Mouse (Mus musculus): Measurements from ENCODE around the gene Def6. TPM values are rescaled to one million over a fixed set of nuclear protein-coding genes. Genes with fewer than 3 reads are reported as not detected.
"Not testable (repeated sequence)": the region's sequence is repeated elsewhere in the genome, so short reads cannot be mapped to it uniquely, and the experiment has no call there.

The Def6 gene
- polyA plus RNA-seq, 1 experiment from 2014 or later: 9.0 TPM

DNA sequence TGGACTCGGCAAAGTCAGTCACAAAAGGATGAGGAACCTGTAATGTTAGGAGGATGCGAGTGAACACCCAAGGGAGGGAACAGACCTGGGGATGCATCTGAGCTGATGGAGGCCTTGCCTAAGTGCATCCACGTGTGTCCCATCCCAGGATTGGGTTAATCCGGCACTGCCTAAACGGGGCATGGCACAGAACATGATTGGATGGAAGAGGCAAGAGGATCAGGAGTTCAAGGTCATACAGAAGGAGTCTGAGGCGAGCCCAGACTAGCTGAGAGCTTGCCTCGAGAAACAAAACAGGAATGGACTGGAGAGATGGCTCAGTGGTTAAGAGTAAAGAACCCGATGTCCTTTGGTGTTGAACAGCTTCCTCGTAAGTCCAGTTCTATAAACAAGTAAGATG lies 4.8 kb downstream of the Def6 start:
- ATAC-seq: no peak
- no peak overlapping the region for H3K4me2 ChIP-seq (ENCODE audit: low read depth, low read length)
- H3K4me1 ChIP-seq (ENCODE audit: insufficient read depth): peaks cover 6% of the 10 kb centered on the region; the same call in 1 of the 2 replicates

GRCm38 (mm10) chr17:28213236-28213635 lies 5.7 kb downstream of the Def6 start:
- no peak overlapping the region for H3K9ac ChIP-seq (replicated peaks)
- H3K4me1 ChIP-seq (ENCODE audit: insufficient read depth): peaks cover 14% of the 10 kb centered on the region
- ATAC-seq (no peak), DNase-seq (peak; percentile 67)
- H3K9me3 ChIP-seq (ENCODE audit: low read length): no peaks in the 10 kb centered on the region
- H3K4me3 ChIP-seq (ENCODE audit: low read depth, low read length): no peak overlapping the region
- 29% methylated on average over 4 of the region's 4 CpGs for WGBS (ENCODE audit: insufficient replicate concordance)
- TF ChIP-seq EP300 (IDR thresholded peaks at IDR 0.05; ENCODE audit: low read depth): no peak
- TF ChIP-seq CTCF (IDR thresholded peaks at IDR 0.05; ENCODE audit: low read depth): peak; percentile 66
- 0 out of 2 replicates have a peak, but pooled peaks cover 2% of the 10 kb centered on the region for H3K27me3 ChIP-seq (ENCODE audit: insufficient read depth, low read length)
- H3K27ac ChIP-seq (ENCODE audit: low read depth): no peak overlapping the region
- no peaks in the 10 kb centered on the region for H3K36me3 ChIP-seq (replicated peaks; ENCODE audit: insufficient read depth, low read length)
- no peak overlapping the region for H3K4me2 ChIP-seq (ENCODE audit: low read depth, low read length)

More for the DNA sequence above, 4.8 kb downstream of the Def6 start:
- no peak for DNase-seq
- Histone ChIP-seq H3K4me3 (ENCODE audit: low read depth, low read length) (no peak overlapping the region), H3K9ac (replicated peaks) (no peak overlapping the region), H3K27me3 (ENCODE audit: insufficient read depth, low read length) (0 out of 2 replicates have a peak, but pooled peaks cover 1% of the 10 kb centered on the region), H3K9me3 (ENCODE audit: low read length) (no peaks in the 10 kb centered on the region), H3K27ac (ENCODE audit: low read depth) (no peak overlapping the region), H3K36me3 (replicated peaks; ENCODE audit: insufficient read depth, low read length) (no peaks in the 10 kb centered on the region)
- 58% methylated on average over 9 of the region's 9 CpGs for WGBS (ENCODE audit: insufficient replicate concordance)
- TF ChIP-seq EP300 (IDR thresholded peaks at IDR 0.05; ENCODE audit: low read depth) (no peak), CTCF (IDR thresholded peaks at IDR 0.05; ENCODE audit: low read depth) (no peak)

DNA sequence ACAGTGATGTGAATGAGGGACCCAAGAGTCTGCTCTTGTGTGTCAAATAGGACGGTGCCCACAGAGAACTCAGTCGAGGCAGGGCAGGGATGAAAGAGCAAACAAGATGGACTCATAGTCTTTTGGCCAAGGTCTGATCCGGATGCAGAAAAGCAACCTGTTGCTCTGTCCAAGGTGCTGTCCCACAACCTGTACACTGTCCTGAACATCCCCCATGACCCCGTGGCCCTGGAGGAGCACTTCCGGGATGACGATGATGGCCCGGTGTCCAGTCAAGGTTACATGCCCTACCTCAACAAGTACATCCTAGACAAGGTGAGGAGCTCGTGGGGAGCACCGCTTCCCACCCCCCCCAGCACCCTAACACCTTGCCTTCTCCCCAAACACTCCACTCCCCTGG lies 9.2 kb downstream of the Def6 start:
- no peak for DNase-seq
- H3K9ac ChIP-seq (replicated peaks): no peak overlapping the region
- TF ChIP-seq EP300 (IDR thresholded peaks at IDR 0.05; ENCODE audit: low read depth): no peak
- no peak for TF ChIP-seq CTCF (IDR thresholded peaks at IDR 0.05; ENCODE audit: low read depth)
- ATAC-seq: no peak
- WGBS (ENCODE audit: insufficient replicate concordance): 71% methylated on average over 9 of the region's 9 CpGs
- H3K27me3 ChIP-seq (ENCODE audit: insufficient read depth, low read length): 0 out of 2 replicates have a peak, but pooled peaks cover 2% of the 10 kb centered on the region
- no peak overlapping the region for H3K4me2 ChIP-seq (ENCODE audit: low read depth, low read length)
- no peaks in the 10 kb centered on the region; the same call in 1 of the 2 replicates for H3K36me3 ChIP-seq (replicated peaks; ENCODE audit: insufficient read depth, low read length)
- no peak overlapping the region for H3K27ac ChIP-seq (ENCODE audit: low read depth)
- peaks cover 14% of the 10 kb centered on the region for H3K4me1 ChIP-seq (ENCODE audit: insufficient read depth)
- H3K9me3 ChIP-seq (ENCODE audit: low read length): no peaks in the 10 kb centered on the region
- no peak overlapping the region for H3K4me3 ChIP-seq (ENCODE audit: low read depth, low read length)

- H3K36me3 ChIP-seq (replicated peaks; ENCODE audit: insufficient read depth, low read length): no peaks in the 10 kb centered on the region; the same call in 1 of the 2 replicates
- WGBS (ENCODE audit: insufficient replicate concordance): 15% methylated on average over 23 of the region's 23 CpGs
- no peak overlapping the region for H3K4me3 ChIP-seq (ENCODE audit: low read depth, low read length)
- TF ChIP-seq CTCF (IDR thresholded peaks at IDR 0.05; ENCODE audit: low read depth) (no peak), EP300 (IDR thresholded peaks at IDR 0.05; ENCODE audit: low read depth) (no peak)
- H3K27me3 ChIP-seq (ENCODE audit: insufficient read depth, low read length): 0 out of 2 replicates have a peak, but pooled peaks cover 2% of the 10 kb centered on the region
- H3K9me3 ChIP-seq (ENCODE audit: low read length): no peaks in the 10 kb centered on the region
- peak overlapping the region; percentile 51 for H3K4me2 ChIP-seq (ENCODE audit: low read depth, low read length)
- H3K4me1 ChIP-seq (ENCODE audit: insufficient read depth): peaks cover 14% of the 10 kb centered on the region
- peak overlapping the region; percentile 58 for H3K27ac ChIP-seq (ENCODE audit: low read depth)
- peak overlapping the region; percentile 30; the same call in 1 of the 2 replicates for H3K9ac ChIP-seq (replicated peaks)
- peak; percentile 45 for DNase-seq
- 0 out of 2 replicates have a peak, but pooled peaks have one; percentile 35 for ATAC-seq
Observed at GRCm38 (mm10) chr17:28217721-28218649, 10.4 kb downstream of the Def6 start.

DNA sequence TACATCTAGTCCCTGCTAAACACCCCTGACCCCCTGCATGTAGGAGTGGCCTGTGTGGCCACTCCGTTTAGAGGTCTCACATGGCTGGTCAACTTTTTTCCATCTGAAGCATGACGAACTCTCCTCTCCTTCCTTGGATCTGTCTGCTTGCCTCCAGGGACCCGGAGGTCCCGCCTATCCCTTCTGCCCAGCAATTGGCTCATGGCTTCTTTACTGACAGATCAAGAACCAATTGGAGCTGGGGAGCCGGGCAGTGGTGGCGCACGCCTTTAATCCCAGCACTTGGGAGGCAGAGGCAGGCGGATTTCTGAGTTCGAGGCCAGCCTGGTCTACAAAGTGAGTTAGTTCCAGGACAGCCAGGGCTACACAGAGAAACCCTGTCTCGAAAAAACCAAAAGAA lies 14.9 kb downstream of the Def6 start:
- H3K27me3 ChIP-seq (ENCODE audit: insufficient read depth, low read length); DNase-seq; H3K27ac ChIP-seq (ENCODE audit: low read depth); ATAC-seq; H3K9ac ChIP-seq (replicated peaks); H3K4me2 ChIP-seq (ENCODE audit: low read depth, low read length); H3K4me3 ChIP-seq (ENCODE audit: low read depth, low read length); H3K9me3 ChIP-seq (ENCODE audit: low read length); H3K36me3 ChIP-seq (replicated peaks; ENCODE audit: insufficient read depth, low read length): not testable (repeated sequence)
- 79% methylated on average over 10 of the region's 10 CpGs for WGBS (ENCODE audit: insufficient replicate concordance)
- peaks cover 25% of the 10 kb centered on the region for H3K4me1 ChIP-seq (ENCODE audit: insufficient read depth)

DNA sequence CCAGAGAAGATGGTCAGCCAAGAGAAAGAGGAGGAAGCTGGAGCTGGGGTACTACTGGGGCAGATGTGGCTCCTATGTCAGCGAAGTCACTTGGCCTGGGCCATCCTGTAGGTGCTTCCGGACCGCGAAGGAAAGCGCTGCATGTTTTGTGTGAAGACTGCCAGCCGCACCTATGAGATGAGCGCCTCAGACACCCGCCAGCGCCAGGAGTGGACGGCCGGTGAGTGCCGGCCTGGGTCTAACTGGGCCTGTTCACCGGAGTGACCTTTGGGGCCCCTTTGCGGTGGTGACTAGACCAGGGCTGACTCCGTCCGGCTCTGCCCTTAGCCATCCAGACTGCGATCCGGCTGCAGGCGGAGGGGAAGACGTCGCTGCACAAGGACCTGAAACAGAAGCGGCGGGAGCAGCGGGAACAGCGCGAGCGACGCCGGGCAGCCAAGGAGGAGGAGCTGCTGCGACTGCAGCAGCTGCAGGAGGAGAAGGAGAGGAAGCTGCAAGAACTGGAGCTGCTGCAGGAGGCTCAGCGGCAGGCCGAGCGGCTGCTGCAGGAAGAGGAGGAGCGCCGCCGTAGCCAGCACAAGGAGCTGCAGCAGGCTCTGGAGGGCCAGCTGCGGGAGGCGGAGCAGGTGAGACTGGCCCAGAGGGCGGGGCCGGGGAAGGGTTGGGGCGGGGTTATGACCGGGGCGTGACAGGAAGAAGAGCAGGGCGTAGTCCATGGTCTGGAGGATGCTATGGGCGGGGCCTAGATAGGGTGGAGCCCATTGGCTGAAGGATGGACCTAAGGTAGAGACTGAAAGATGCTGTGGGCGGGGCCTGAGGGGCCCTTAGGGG lies 16.2 kb downstream of the Def6 start:
- Histone ChIP-seq H3K27me3 (ENCODE audit: insufficient read depth, low read length) (no peaks in the 10 kb centered on the region), H3K4me1 (ENCODE audit: insufficient read depth) (peaks cover 14% of the 10 kb centered on the region), H3K9ac (replicated peaks) (peak overlapping the region; percentile 31), H3K4me3 (ENCODE audit: low read depth, low read length) (peak overlapping the region; percentile 42), H3K9me3 (ENCODE audit: low read length) (no peaks in the 10 kb centered on the region), H3K27ac (ENCODE audit: low read depth) (peak overlapping the region; percentile 37), H3K4me2 (ENCODE audit: low read depth, low read length) (peak overlapping the region; percentile 76), H3K36me3 (replicated peaks; ENCODE audit: insufficient read depth, low read length) (peaks cover 8% of the 10 kb centered on the region)
- TF ChIP-seq CTCF (IDR thresholded peaks at IDR 0.05; ENCODE audit: low read depth) (peak; percentile 34; the same call in 1 of the 2 replicates), EP300 (IDR thresholded peaks at IDR 0.05; ENCODE audit: low read depth) (no peak)
- 2% methylated on average over 46 of the region's 46 CpGs for whole genome bisulfite sequencing (ENCODE audit: insufficient replicate concordance)
- ATAC-seq (peak; percentile 96), DNase-seq (peak; percentile 98)
